23 mouse cellular contexts compared by ENCODE assay signal in the genomic region with DNA sequence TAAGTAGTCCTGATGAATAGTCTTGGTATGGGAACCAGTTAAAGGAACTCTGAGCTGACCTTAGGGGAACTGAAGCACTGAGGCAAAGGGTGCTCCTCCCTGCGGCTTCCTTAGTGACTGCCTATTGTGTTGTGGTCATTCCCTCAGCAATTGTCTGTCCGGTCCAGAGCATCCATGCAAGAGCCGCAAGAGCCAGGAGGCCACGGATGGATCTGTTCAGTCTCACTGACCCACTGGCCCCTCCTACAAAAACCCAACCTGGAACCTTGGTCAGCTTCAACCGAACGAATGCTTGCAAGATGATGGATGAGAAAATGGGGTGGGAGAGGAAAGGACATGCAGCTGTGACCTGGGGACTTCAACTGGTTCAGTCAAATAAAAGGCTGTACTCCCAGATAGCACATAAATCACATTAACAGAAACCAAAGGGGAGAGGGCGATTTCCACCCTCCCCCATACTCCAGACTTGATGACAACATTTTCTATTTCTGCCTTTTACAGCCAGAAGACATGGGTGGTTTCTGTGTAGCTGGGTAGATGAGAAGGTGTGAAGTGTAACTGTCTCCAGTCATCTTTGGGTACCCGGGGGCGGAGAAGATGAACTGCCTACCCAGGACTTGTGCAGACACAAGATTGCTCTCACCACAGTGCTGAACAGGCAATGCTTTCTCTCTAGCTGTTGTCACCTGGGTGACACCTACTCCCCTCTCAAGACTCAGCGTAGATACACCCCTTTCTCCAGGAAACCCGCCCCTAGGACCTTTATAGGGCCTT.
DNase-seq lines count a peak whose midpoint lies in the region; ATAC-seq lines count a peak whose summit lies in the region.
"Had no signal": no experiment of that assay in that cellular context is flagged by ENCODE, and none has a peak within 500 bp of the region (broad histone marks: within the 10 kb centered on the region; RNA-seq: fewer than 3 reads in every experiment).

No protein-coding gene starts in this region.

- no peak overlapping the region for H3K4me2 ChIP-seq in kidney, embryonic 16.5 days (replicated peaks; ENCODE audit: low read depth, low read length)
- no peak overlapping the region for H3K4me2 ChIP-seq in liver, embryonic 11.5 days
- H3K4me2 ChIP-seq: embryonic facial prominence, embryonic 13.5 days; forebrain, embryonic 15.5 days; limb, embryonic 15.5 days; midbrain, embryonic 11.5 days; stomach, embryonic 15.5 days had no signal

- H3K27ac ChIP-seq in kidney, embryonic 16.5 days (ENCODE audit: low read length): no peak overlapping the region
- no peak overlapping the region for H3K27ac ChIP-seq in liver, embryonic 11.5 days (ENCODE audit: low read depth, low read length)
- H3K27ac ChIP-seq: embryonic facial prominence, embryonic 13.5 days; forebrain, embryonic 15.5 days; gastrocnemius, adult 2 months; limb, embryonic 15.5 days; stomach, embryonic 15.5 days had no signal

- WGBS in kidney, embryonic 16.5 days: 44% methylated on average over 11 of the region's 11 CpGs
- 76% methylated on average over 11 of the region's 11 CpGs for WGBS in liver, embryonic 11.5 days

- no peak for DNase-seq in kidney, postnatal 14 days
- DNase-seq in right cerebral cortex, postnatal 25 days: peak; percentile 22
- no peak for DNase-seq in right cerebral cortex, postnatal 10 days (ENCODE audit: low spot score in 2 of 2)
- DNase-seq in left cerebral cortex, postnatal 14 days (ENCODE audit: low spot score in 2 of 2): peak; percentile 30 to 67
- no peak for DNase-seq in liver, embryonic 11.5 days (ENCODE audit: low spot score)
- no peak for DNase-seq in adrenal gland, adult (ENCODE audit: inconsistent age in 2 of 2, low spot score in 1 of 2)
- DNase-seq: adrenal gland, adult 2 months; B cell, adult 2 months; cerebellum, postnatal 10 days; gastrocnemius, adult 2 months; heart, adult 18-20 months; heart, postnatal 36 days; kidney, postnatal 4 days; thymus, adult 2 months had no signal

- H3K9ac ChIP-seq in kidney, embryonic 16.5 days (replicated peaks; ENCODE audit: low read length): no peak overlapping the region
- no peak overlapping the region for H3K9ac ChIP-seq in liver, embryonic 11.5 days (ENCODE audit: low read depth, low read length)
- H3K9ac ChIP-seq: embryonic facial prominence, embryonic 13.5 days; forebrain, embryonic 15.5 days; limb, embryonic 15.5 days; stomach, embryonic 15.5 days had no signal

- H3K4me3 ChIP-seq in kidney, embryonic 16.5 days (ENCODE audit: low read length): no peak overlapping the region
- H3K4me3 ChIP-seq in liver, embryonic 11.5 days (ENCODE audit: low read depth, low read length): no peak overlapping the region
- H3K4me3 ChIP-seq: embryonic facial prominence, embryonic 13.5 days; forebrain, embryonic 15.5 days; gastrocnemius, adult 2 months; limb, embryonic 15.5 days; stomach, embryonic 15.5 days had no signal

- intact Hi-C loops in left cerebral cortex, postnatal 14 days (cut with DNase I): no loop called here

- peaks cover 29% of the 10 kb centered on the region for H3K4me1 ChIP-seq in kidney, embryonic 16.5 days (ENCODE audit: insufficient read depth, low read length)
- peaks cover 5% of the 10 kb centered on the region; the same call in 1 of the 2 replicates for H3K4me1 ChIP-seq in liver, embryonic 11.5 days (replicated peaks; ENCODE audit: control insufficient read depth, insufficient read depth, low read length)
- H3K4me1 ChIP-seq: forebrain, embryonic 15.5 days had no signal

- peak; percentile 40; the same call in 1 of the 2 replicates for ATAC-seq in kidney, embryonic 16.5 days (ENCODE audit: low FRiP score, low TSS enrichment)
- ATAC-seq in liver, embryonic 11.5 days (replicated peaks; ENCODE audit: low FRiP score): no peak
- ATAC-seq: forebrain, embryonic 15.5 days; hindbrain, embryonic 16.5 days; intestine, embryonic 16.5 days; lung, postnatal 0 days had no signal

- no peaks in the 10 kb centered on the region for H3K36me3 ChIP-seq in kidney, embryonic 16.5 days (ENCODE audit: insufficient read depth, low read length)
- no peaks in the 10 kb centered on the region for H3K36me3 ChIP-seq in liver, embryonic 11.5 days (ENCODE audit: control insufficient read depth, insufficient read depth, low read length)
- H3K36me3 ChIP-seq: embryonic facial prominence, embryonic 13.5 days; forebrain, embryonic 15.5 days; limb, embryonic 15.5 days; stomach, embryonic 15.5 days had no signal

- no peaks in the 10 kb centered on the region for H3K27me3 ChIP-seq in kidney, embryonic 16.5 days (ENCODE audit: insufficient read depth, low read length)
- no peaks in the 10 kb centered on the region for H3K27me3 ChIP-seq in liver, embryonic 11.5 days (replicated peaks; ENCODE audit: control insufficient read depth, insufficient read depth, low read length)
- H3K27me3 ChIP-seq: embryonic facial prominence, embryonic 13.5 days; forebrain, embryonic 15.5 days; limb, embryonic 15.5 days; stomach, embryonic 15.5 days had no signal

- H3K9me3 ChIP-seq in kidney, embryonic 16.5 days (ENCODE audit: low read length): no peaks in the 10 kb centered on the region
- H3K9me3 ChIP-seq in liver, embryonic 11.5 days (ENCODE audit: control insufficient read depth, low read length): no peaks in the 10 kb centered on the region
- H3K9me3 ChIP-seq: embryonic facial prominence, embryonic 13.5 days; forebrain, embryonic 15.5 days; limb, embryonic 15.5 days; stomach, embryonic 15.5 days had no signal

Comparison
In these comparisons a context has a peak if more than half of its experiments do, and no peak if none do; other contexts are left out.
1. DNase-seq: peak in right cerebral cortex, postnatal 25 days (single experiment) and left cerebral cortex, postnatal 14 days (2 of 2); none in kidney, postnatal 14 days (single experiment), right cerebral cortex, postnatal 10 days (0 of 2), liver, embryonic 11.5 days (single experiment) and adrenal gland, adult (0 of 2).